Mouse (Mus musculus) embryonic fibroblast, embryonic 13.5 days (primary cell): ENCODE data around the gene Dtx1.

ENCODE experiments used
- CTCF ChIP-seq: IDR thresholded peaks from 2 replicates; pipeline ENCODE4 v1.5.1; 2011; ENCODE audit warnings: mild to moderate bottlenecking, control low read depth, low read length, moderate library complexity, borderline replicate concordance; ENCODE audit not compliant: insufficient read depth
- POLR2A ChIP-seq: IDR thresholded peaks from 2 replicates; pipeline ENCODE4 v1.6.1; 2011; ENCODE audit warnings: low read depth, mild to moderate bottlenecking, control low read depth, low read length, moderate library complexity

GRCm38 (mm10) chr5:120631892-120632291, 79.8 kb downstream of the Dtx1 start:
- TF ChIP-seq CTCF (no peak), POLR2A (no peak)
